Mouse (Mus musculus) layer of hippocampus, postnatal 14 days (tissue): ENCODE data around the gene Kmt2d. TPM values are rescaled to one million over a fixed set of nuclear protein-coding genes. Genes with fewer than 3 reads are reported as not detected.
A peak's percentile ranks its signal among the peaks of the same experiment; 100 is the strongest.
"Not testable (repeated sequence)": the region's sequence is repeated elsewhere in the genome, so short reads cannot be mapped to it uniquely, and the experiment has no call there.

ENCODE experiments used
- DNase-seq, 2 experiments: peaks; one replicate each; pipeline ENCODE4 v3.0.0; 2021 to 2022; ENCODE audit warnings: low spot score in 2 of 2, mixed read lengths in 1 of 2
- long read RNA-seq, 2 experiments: library from polyadenylated mRNA; stranded (forward); transcript quantifications; one replicate each; pipeline ENCODE4 v2.0.0; 2021
- total RNA-seq, 2 experiments: library from RNA; stranded (reverse); gene quantifications; 2 replicates each; pipeline ENCODE4 v1.2.3; 2021

The Kmt2d gene
- total RNA-seq = 10 to 100 TPM; 71.7 to 83.1 TPM
- long read RNA-seq, experiment 1, partial matches to known transcripts = 0 of 4 reads
- long read RNA-seq, experiment 1, other reads (novel, unspliced or antisense) = 4 of 4 reads
- long read RNA-seq, experiment 2, partial matches to known transcripts = 2 of 7 reads
- long read RNA-seq, experiment 2, other reads (novel, unspliced or antisense) = 5 of 7 reads

DNA sequence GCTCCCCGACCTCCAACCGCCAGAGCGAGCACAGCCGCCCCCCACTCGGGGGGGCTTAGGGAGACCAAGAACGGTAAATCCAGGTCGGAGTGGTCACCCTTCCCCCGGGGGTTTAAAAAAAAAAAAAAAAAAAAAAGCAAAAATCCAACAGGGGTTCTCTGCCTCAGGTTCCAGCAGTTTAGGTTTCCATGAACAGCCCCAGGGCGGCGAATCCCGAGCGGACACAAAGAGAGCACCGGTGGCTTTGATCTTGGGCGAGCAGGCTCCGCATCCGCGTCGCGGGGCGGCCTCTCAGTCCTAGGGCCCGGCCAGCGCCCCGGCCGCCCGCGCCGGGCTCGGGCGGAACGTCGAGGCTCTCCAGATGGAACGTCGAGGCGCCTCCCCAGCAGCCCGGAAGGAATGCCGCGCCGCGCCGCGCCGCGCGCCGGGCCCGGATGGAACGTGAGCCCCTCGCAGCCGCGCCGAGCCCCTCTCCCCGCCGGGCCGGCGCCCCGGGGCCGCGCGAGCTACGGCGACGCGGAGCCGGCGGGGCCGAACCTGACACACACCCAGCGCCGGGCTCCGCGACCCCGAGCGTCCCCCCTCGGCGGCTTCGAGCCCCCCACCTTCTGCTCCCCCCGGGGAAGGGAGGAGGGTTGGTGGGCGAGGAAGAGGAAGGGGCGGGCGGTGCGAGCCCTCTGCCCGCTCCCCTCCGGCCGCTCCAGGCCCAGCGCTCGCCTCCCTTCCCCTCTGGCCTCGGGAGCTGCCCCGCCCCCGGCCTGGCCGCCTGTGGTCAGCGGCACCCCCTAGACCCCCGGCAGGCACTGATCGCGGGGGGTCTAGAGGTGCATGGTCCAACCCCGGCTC is at the start of gene Kmt2d:
Kmt2d (minus strand) TSS at position 135 of the 846 bp plus-strand sequence.
- peak in 1 of 2 experiments; percentile 13 for DNase-seq

DNA sequence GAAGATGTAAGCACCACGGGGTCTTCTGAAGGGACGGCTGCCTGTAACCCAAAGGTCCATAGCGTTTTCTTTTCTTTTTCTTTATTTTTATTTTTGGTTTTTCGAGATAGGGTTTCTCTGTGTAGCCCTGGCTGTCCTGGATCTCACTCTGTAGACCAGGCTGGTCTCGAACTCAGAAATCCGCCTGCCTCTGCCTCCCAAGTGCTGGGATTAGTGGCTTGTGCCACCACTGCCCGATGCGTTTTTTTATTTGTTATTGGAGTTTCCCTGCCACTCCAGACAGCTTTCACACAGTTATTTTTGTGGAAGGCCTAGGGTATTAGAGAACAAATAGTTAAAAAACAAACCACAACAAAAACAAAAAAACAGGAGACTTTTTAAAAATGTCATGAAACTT is 47.5 kb upstream of the Kmt2d start:
- not testable (repeated sequence) for DNase-seq

- DNase-seq = peak; percentile 98 to 100
These were observed 46.8 kb upstream of the Kmt2d start, which contains the start of gene Lmbr1l for GRCm38 (mm10) chr15:98917538-98918498. TSS of gene Lmbr1l (minus strand) at chr15:98918231.

DNA sequence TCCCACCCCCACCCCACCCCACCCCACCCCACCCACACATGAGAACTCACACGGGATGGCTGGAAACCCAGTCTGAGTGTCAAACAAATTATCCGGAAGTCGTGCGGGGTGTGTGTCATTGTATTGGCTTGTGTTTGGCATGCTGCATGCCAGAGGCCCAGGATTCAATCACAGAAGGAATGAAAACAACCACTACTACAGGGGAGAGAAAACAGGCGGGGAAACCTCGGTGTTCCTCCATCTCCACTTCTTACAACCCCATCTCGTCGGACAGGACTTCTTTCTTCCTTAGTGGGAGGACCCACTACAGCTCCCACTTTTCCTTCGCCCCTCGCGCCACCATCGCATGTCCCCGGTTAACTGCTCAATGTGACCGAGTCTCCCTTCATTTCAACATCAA is 46.1 kb upstream of the Kmt2d start:
- DNase-seq = no peak

GRCm38 (mm10) chr15:98916016-98916415 is 45.0 kb upstream of the Kmt2d start:
- DNase-seq = no peak

DNA sequence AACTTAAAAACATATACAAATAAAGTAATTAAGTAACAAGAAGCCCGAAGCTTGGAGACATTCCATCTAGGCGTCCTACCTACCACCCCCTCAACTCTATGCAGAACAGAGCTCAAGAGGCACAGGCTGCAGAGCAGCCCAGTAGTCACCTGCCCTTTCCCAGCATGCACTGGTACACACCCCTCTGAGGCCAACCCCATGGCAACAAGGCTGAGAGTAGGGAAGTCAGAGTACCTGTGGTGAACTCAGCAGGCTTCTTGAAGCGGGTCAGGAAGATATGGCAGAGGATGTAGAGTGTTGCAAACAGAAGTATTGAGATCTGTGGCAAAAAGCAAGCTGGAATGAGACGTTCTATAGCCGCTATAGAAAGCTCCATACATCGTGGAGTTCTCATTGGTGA is 43.9 kb upstream of the Kmt2d start:
- DNase-seq = no peak

DNA sequence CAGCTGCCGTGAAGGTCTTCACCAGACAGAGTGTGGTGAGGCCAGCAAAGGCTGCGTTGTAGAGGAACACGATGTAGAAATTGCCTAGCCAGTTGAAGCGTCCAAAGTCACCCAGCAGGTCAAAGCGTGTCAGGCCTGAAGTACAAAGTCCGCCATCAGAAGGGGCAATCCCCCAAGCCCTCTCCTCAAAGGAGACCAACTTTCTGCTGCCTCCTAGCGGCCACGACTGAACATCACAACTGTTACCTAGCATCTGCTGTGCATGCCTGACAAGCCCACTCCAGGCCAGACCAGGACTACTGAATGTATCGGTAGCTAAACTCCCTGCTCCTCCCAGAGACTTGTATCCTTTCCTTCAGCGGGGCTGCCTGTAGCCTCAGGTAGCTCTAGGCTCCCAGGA is 33.7 kb upstream of the Kmt2d start:
- DNase-seq = peak in 1 of 2 experiments; percentile 39

DNA sequence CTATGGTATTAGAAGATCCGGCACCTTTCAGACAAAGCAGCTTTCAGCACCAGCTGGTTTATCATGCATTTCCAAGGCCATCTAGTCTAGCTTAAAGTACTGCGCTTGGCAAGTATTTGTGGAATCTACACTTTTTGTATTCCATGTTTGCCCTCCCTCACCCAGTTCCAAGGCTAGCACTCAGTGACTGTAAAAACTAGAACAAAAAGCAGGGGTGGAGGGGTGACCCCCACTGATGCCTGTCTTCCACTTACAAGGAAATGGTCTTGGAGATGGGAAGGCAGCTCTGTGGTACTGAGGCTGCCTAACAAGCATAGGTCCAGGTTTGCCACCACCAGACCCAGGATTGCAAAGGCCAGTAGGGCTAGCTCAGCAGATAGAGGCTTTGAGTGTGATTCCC is 31.6 kb upstream of the Kmt2d start:
- DNase-seq = no peak

DNA sequence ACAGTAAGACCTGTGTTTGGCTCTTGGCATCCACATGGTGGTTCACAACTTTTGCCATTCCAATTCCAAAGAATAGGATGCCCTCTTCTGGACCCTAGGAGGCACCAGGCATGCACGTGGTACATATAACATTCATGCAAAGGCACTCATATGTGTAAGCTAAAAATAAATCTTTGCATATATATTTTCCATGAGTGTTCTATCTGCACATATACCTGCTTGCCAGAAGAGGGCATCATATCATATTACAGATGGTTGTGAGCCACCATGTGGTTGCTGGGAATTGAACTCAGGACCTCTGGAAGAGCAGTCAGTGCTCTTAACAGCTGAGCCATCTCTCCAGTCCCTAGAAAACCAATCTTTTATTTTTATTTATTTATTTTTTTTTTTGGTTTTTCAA is 30.5 kb upstream of the Kmt2d start:
- no peak for DNase-seq

DNA sequence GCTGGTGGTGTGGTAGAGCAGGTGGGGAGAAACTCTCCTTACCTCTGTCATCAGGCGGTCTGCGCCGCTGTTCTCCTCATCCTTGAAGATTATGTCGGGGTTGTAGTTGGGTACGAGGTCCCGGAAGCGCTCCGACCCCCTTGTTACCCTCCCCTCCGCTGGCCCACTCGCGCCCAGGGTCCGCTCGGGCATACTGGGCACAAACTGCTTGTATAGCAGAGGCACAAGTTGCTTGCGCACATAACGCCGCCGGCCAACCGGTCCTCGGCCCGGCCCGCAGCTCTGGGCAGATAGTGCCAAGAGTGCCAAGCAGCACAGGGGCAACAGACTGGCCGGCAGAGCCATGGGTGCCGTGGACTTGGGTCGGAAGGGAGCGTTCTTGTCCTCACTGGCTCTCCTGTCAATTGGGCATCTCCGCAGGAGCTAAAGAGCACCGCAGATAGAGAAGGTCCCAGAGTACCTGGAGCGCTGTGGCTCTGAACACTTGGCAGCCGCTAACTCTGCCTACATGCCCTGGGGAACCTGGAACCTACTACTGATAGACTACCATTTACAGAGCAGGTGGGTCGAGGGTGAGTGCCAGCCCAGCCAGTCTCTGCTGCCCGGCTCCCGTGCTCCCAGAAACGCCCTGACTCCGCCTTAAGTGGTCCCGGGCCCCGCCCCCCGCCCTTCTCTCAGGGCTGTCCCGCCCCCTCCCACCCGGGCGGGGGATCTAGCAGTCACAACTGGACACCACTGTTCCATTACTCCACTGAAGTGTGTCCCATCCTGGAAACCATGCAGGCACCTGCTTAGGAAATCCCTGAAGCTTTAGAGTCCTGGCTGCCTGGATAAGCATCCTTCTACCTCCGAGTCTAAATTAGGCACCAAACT is 27.2 kb upstream of the Kmt2d start, which contains the start of gene Dhh:
Dhh (minus strand) TSS at position 613 of the 873 bp plus-strand sequence.
- no peak for DNase-seq

GRCm38 (mm10) chr15:98897495-98897894 is 26.5 kb upstream of the Kmt2d start:
- DNase-seq = no peak

DNA sequence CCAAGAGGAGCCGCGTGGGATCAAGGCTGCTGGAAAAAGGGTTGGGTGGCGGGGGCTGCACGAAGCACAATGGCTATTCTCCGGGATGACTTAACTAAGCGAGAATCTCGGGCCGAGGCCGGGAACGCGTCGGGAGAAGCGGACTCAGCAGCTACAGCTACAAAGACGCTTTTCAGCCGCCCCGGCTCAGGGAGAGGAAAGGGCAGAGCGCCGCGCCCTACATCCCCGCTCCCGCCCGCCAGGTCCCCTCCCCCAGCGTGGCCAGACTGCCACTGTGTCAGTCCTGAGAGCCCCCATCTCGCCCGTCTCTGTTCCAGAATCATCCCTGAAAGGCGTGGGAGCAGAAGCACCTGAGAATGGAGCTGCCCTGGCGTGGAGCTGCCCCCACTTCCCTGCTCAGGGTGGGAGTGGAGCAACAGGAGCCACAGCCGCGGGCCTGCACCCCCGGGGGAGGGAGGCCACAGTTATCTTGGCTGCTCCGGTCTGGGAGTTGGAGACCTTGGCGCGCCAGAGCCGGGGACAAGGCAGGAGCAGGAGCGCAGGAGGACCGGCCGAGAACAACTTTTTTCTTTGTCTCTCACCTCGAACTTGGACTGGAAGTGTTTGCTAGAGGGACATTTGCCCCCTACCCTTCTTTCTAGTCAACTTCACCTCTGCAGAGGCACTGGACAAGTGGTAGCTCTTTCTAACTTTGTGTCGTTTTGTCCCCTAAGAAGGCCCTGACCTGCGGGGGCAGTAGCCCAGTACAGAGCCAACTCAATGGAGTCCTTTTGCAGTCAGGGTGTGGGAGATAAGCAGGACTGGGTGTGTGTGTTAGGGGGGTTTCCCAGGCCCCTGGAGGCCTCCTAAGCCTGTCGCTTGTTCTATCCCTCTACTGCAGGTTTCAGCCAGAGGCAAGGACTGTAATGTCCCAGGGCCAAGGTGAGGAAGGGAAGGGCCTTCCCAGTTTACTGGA is 24.9 kb upstream of the Kmt2d start:
- no peak for DNase-seq

GRCm38 (mm10) chr15:98894746-98895634 is 24.0 kb upstream of the Kmt2d start:
- DNase-seq = no peak

DNA sequence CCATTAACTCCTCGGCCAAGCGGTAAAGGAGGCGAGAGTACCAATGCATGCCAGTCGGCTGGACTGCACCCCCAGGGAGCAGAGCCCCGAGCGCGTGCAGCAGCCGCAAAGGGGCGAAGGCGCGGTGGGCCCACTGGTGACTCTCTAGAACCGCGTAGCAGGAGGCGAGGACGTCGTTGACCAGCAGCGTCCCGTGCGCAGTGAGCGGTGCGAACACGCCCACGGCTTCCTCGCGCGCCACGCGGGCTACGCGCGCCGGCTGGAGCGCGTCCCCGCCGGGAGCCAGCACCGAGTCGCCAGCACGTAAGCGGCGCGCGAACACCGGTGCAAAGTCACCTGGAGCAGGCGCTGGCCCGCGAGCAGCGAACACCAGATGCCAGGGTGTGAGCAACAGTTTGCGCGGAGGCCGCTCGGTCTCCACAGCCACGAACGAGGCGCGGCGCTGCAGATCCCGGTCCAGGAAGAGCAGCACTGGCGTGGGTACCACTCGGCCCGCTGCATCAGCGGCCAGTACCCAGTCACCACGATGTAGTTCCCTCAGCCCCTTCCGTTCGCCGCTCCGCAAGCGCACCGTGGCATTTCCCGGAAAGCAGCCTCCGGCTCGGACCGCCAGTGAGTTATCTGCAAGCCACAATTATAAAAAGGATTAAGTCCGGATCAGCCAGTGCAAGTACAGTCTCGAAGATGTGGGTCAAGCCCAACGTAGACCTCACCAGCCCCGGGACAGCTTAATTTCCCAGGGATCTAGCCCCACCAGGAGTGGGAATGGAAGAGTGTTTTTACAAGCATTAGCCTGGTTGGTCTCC is 23.1 kb upstream of the Kmt2d start, which contains the start of gene Rhebl1:
Rhebl1 (minus strand) TSS at position 601 of the 806 bp plus-strand sequence.
- DNase-seq = no peak

DNA sequence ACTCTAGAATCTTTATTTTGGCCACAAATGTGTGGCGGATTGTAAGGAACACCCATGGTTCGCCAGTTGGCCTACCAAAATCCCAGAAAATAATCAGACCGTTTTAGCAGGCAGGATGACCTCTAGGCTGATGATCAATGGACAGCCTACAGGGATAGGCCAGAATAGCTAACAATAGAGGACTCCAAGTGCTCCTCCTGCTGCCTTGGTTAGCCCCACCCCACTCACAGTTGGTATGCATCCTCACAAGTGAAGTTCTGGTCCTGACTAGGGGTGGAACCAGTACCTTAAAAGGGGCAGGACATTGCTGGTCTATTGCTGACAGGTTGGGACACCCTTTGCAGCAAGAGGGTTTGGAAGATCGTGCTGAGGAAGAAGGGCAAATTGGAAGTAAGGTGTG is 22.0 kb upstream of the Kmt2d start:
- DNase-seq = no peak

DNA sequence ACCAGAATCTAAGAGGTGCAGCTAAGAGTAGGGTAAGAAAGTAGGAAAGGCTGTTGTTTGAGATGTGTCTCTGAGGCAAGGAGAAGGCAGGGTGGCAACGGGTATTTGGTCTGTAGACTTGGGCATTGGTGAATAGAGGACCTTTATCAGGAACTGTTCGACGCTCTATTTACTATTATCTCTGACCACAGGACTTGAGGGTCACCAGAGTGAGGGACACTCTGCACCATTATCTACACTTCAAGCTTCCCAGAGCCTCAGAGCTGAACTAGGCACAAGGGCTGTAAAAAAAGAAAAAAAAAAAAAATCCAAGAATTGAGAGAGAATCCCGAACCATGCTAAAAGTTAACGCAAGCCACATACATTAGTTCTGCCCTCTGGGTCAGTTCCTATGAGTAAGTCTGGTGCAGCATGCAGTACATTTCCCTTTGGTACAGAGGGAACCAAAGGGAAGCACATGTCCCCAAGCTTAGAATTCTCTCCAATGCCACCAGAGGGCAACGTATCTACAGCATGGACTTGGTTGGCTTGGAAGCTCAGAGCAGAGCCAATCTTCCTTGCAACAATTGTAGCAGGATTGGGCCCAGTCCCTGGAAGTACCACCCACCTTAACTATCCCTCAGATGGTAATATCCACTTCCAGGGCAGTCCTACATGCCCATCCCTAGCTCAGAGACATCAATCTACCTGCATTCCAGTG is 21.1 kb upstream of the Kmt2d start:
- peak; percentile 54 to 80 for DNase-seq
